Mouse (Mus musculus): ENCODE results near the gene Magi3. TPM values are rescaled to one million over a fixed set of nuclear protein-coding genes. Genes with fewer than 3 reads are reported as not detected.

Magi3 gene
- polyA plus RNA-seq (2015; fragmentation: Illumina TruSeq; extraction: RNeasy Lipid Tissue Mini Kit (QIAGEN cat#74804); ENCODE audit: insufficient read depth, low replicate concordance), result 6.5 TPM

GRCm38 (mm10) chr3:104220295-104220965, at the start of gene Magi3:
Gene Magi3, minus strand, starts transcription at chr3:104220374.

DNA sequence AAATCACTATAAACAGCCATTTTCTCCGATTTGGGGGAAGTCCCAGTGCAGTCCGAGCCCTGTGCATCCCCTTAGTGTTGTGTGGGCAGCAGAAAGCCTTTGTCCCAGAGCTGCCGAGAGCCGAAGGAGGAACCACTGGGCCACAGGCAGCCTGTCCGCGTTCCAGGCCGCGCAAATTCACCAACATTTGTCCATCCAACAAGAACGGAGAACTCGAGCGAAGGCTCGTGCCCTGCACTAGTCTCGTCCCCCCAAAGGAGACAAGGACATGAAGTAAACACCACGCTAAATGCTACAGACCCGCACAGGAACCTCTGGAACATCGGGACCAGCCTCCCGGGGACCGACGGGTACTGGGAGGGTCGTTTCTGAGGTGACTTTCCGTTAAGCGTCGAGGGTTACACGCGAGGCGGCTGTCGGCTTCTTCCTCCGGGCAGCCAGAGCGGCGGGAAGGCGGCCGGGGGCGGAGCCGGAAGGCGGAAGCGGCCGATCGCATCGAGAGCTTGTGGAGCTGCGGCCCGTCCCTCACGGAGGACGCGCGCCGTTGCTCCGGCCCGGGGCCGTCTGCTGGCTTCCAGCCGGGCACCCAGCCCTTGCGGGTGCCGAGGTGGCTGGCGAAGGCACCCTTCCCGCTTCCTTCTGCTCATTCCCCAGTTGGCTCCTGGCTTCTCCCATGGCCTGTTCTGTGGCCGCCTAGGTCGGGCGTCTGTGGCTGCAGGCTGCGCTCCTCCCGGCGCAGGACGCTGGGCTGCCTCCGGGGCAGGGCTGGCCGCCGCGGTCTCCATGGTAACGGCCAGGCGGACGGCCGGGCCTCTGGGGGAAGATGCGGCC, 252.1 kb downstream of the Magi3 start, which contains the start of gene Phtf1:
TSS of gene Phtf1 (plus strand) at position 250 of the 831 bp plus-strand sequence.

